Mouse (Mus musculus): Measurements from ENCODE around the gene Bcl11b. TPM values are rescaled to one million over a fixed set of nuclear protein-coding genes. Genes with fewer than 3 reads are reported as not detected.

Bcl11b gene
- polyA plus RNA-seq, 1 experiment = 0.60 TPM

DNA sequence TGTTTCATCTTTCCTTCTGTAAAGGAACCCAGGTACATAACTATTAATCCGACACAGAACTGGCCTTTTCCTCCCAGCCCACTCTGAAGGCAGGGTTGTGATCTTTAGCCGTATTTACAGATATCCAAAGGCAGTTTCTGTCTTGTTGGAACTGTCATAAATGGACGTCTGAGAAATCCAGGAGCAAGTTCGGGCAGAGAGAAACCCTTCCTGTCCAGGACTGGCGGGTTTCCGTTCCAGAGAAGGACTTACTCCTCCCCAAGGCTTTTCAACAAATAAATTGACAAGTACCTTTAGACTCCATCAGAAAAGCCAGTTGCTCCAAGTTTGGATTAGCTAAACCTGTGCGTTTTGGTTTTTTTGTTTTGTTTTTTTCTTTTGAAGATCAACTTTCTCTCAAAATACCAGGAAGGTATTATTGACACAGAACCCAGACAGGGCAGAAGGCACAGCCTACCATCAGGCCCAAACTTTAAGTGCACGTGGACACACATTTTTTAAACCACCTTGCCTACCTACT, 24.6 kb downstream of the Bcl11b start:
- 50% methylated on average over 8 of the region's 8 CpGs for WGBS
- TF ChIP-seq CTCF (IDR thresholded peaks at IDR 0.05; ENCODE audit: control insufficient read depth, insufficient read depth, low read length) (no peak), POLR2A (IDR thresholded peaks at IDR 0.05; ENCODE audit: borderline replicate concordance, control insufficient read depth, low read depth, low read length) (no peak)
- H3K4me3 ChIP-seq (replicated peaks; ENCODE audit: control insufficient read depth, low read depth, low read length) = no peak overlapping the region
- no peak overlapping the region for H3K27ac ChIP-seq (ENCODE audit: control insufficient read depth, insufficient read depth, low read depth, low read length, poor library complexity)
- no peaks in the 10 kb centered on the region for H3K4me1 ChIP-seq (ENCODE audit: control insufficient read depth, insufficient read depth, low read length)

- Histone ChIP-seq H3K4me3 (replicated peaks; ENCODE audit: control insufficient read depth, low read depth, low read length) (no peak overlapping the region), H3K4me1 (ENCODE audit: control insufficient read depth, insufficient read depth, low read length) (no peaks in the 10 kb centered on the region), H3K27ac (ENCODE audit: control insufficient read depth, insufficient read depth, low read depth, low read length, poor library complexity) (no peak overlapping the region)
- 17% methylated on average over 14 of the region's 14 CpGs for WGBS
- TF ChIP-seq POLR2A (IDR thresholded peaks at IDR 0.05; ENCODE audit: borderline replicate concordance, control insufficient read depth, low read depth, low read length) (no peak), CTCF (IDR thresholded peaks at IDR 0.05; ENCODE audit: control insufficient read depth, insufficient read depth, low read length) (no peak)
These were observed 25.3 kb downstream of the Bcl11b start for GRCm38 (mm10) chr12:107978063-107978462.

DNA sequence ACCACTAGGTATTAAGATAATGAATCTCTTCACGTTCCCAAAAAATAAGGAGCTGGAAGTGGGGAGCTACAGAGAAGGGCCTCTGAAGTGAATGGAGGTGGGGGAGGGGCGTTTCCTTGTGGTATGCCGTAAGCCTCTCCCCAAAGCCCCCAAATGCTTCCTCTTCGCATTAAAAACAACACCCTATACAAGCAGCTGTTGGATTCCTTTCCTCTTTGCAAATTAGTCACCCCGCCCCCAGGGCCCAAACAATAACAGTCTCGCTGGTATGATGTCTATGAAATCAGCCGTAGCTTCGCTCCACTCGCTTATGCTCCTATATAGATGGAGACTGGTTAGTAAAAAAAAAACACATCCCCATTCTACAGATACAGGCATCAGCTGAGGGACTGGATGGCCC, 25.9 kb downstream of the Bcl11b start:
- WGBS = 12% methylated on average over 9 of the region's 9 CpGs
- H3K27ac ChIP-seq (ENCODE audit: control insufficient read depth, insufficient read depth, low read depth, low read length, poor library complexity) = no peak overlapping the region
- no peak overlapping the region for H3K4me3 ChIP-seq (replicated peaks; ENCODE audit: control insufficient read depth, low read depth, low read length)
- no peaks in the 10 kb centered on the region for H3K4me1 ChIP-seq (ENCODE audit: control insufficient read depth, insufficient read depth, low read length)
- TF ChIP-seq CTCF (IDR thresholded peaks at IDR 0.05; ENCODE audit: control insufficient read depth, insufficient read depth, low read length) = no peak
- TF ChIP-seq POLR2A (IDR thresholded peaks at IDR 0.05; ENCODE audit: borderline replicate concordance, control insufficient read depth, low read depth, low read length) = no peak

GRCm38 (mm10) chr12:107977086-107977485, 26.3 kb downstream of the Bcl11b start:
- Histone ChIP-seq H3K4me3 (replicated peaks; ENCODE audit: control insufficient read depth, low read depth, low read length) (no peak overlapping the region), H3K4me1 (ENCODE audit: control insufficient read depth, insufficient read depth, low read length) (no peaks in the 10 kb centered on the region), H3K27ac (ENCODE audit: control insufficient read depth, insufficient read depth, low read depth, low read length, poor library complexity) (no peak overlapping the region)
- TF ChIP-seq CTCF (IDR thresholded peaks at IDR 0.05; ENCODE audit: control insufficient read depth, insufficient read depth, low read length) = no peak
- no peak for TF ChIP-seq POLR2A (IDR thresholded peaks at IDR 0.05; ENCODE audit: borderline replicate concordance, control insufficient read depth, low read depth, low read length)
- 20% methylated on average over 8 of the region's 8 CpGs for WGBS

- WGBS = 11% methylated on average over 22 of the region's 22 CpGs
- H3K4me1 ChIP-seq (ENCODE audit: control insufficient read depth, insufficient read depth, low read length) = no peaks in the 10 kb centered on the region
- no peak overlapping the region for H3K27ac ChIP-seq (ENCODE audit: control insufficient read depth, insufficient read depth, low read depth, low read length, poor library complexity)
- no peak overlapping the region for H3K4me3 ChIP-seq (replicated peaks; ENCODE audit: control insufficient read depth, low read depth, low read length)
- TF ChIP-seq POLR2A (IDR thresholded peaks at IDR 0.05; ENCODE audit: borderline replicate concordance, control insufficient read depth, low read depth, low read length) = no peak
These were observed 26.8 kb downstream of the Bcl11b start for GRCm38 (mm10) chr12:107976571-107977001.

DNA sequence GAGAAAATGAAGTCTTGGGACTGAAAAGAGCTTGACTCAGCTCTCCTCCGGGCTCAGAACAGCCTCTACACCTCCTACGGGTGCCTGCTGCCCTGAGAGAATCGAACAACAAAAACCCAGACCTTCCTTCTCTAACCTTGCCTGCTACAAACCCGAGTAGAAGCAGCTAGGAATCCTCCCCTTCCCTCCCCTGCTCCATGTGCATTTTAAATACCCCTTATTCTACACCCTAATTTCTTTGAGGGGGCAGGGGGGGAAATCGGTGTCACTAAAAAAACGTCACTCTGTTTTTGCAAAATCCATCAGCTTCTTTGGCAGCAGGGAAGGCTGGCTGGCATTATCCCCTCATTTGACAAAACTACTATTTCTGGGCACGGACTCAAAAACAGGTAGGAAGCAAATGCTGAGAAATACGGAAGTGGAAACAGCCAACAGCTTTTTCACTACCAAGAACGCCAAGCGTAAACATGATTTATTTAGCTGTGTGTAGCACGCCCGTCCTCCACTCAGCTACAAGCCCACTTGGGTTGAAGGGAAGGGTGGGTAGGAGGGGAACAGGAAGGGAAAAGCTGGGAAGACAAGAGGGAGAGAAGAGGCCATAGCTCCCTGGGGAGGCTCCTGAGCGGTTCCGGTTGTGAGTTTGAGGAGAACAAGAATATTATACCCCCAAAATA, 27.4 kb downstream of the Bcl11b start:
- no peak for TF ChIP-seq CTCF (IDR thresholded peaks at IDR 0.05; ENCODE audit: control insufficient read depth, insufficient read depth, low read length)
- TF ChIP-seq POLR2A (IDR thresholded peaks at IDR 0.05; ENCODE audit: borderline replicate concordance, control insufficient read depth, low read depth, low read length) = no peak
- 5% methylated on average over 14 of the region's 14 CpGs for WGBS
- H3K4me3 ChIP-seq (replicated peaks; ENCODE audit: control insufficient read depth, low read depth, low read length) = no peak overlapping the region
- no peaks in the 10 kb centered on the region for H3K4me1 ChIP-seq (ENCODE audit: control insufficient read depth, insufficient read depth, low read length)
- no peak overlapping the region for H3K27ac ChIP-seq (ENCODE audit: control insufficient read depth, insufficient read depth, low read depth, low read length, poor library complexity)

DNA sequence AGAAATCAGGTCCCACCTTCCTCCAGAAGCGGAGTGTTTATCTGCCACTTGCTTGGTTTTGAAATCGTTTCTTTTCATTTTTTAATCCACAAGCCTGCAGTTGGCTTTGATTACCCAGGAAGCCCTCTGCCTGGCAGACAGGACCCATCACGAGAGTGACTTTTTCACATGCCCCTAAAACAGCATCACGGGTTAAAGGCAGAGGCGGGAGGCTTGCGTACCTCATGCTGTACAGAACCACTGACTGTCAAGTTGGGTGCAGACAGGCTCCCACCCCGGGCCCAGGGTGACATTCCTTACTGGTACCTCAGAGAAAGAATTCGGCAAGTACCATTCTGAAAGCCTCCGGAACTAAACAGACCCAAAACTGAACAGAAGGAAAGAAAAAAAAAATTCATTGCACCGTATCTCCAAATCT, 27.9 kb downstream of the Bcl11b start:
- H3K4me1 ChIP-seq (ENCODE audit: control insufficient read depth, insufficient read depth, low read length) = no peaks in the 10 kb centered on the region
- H3K4me3 ChIP-seq (replicated peaks; ENCODE audit: control insufficient read depth, low read depth, low read length) = no peak overlapping the region
- TF ChIP-seq POLR2A (IDR thresholded peaks at IDR 0.05; ENCODE audit: borderline replicate concordance, control insufficient read depth, low read depth, low read length) = no peak
- no peak for TF ChIP-seq CTCF (IDR thresholded peaks at IDR 0.05; ENCODE audit: control insufficient read depth, insufficient read depth, low read length)
- no peak overlapping the region for H3K27ac ChIP-seq (ENCODE audit: control insufficient read depth, insufficient read depth, low read depth, low read length, poor library complexity)
- WGBS = 59% methylated on average over 10 of the region's 10 CpGs

DNA sequence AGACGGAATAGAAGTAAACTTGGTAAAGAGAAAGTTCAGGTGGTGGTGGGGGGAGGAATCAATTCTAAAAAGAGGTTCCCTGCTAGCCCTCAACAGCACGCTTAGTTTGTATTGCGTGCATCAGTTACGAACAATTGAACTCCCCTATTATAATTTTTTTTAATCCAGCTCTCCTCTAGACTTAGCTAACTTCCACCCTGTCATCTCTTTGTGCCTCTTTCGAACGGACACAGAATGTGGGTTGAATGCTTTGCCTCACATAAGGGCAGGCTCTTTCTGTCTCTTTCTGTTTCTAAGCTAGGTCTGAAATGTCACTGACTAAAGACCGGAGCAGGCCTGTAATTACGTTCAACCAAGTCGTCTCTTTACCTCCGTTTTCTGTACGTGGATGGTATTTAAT, 28.9 kb downstream of the Bcl11b start:
- no peak overlapping the region for H3K27ac ChIP-seq (ENCODE audit: control insufficient read depth, insufficient read depth, low read depth, low read length, poor library complexity)
- WGBS = 77% methylated on average over 11 of the region's 11 CpGs
- no peak overlapping the region for H3K4me3 ChIP-seq (replicated peaks; ENCODE audit: control insufficient read depth, low read depth, low read length)
- H3K4me1 ChIP-seq (ENCODE audit: control insufficient read depth, insufficient read depth, low read length) = no peaks in the 10 kb centered on the region
- TF ChIP-seq POLR2A (IDR thresholded peaks at IDR 0.05; ENCODE audit: borderline replicate concordance, control insufficient read depth, low read depth, low read length) (no peak), CTCF (IDR thresholded peaks at IDR 0.05; ENCODE audit: control insufficient read depth, insufficient read depth, low read length) (no peak)
